Mouse (Mus musculus) neural tube, embryonic 11.5 days (tissue): ENCODE data around the gene Lbh. TPM values are rescaled to one million over a fixed set of nuclear protein-coding genes. Genes with fewer than 3 reads are reported as not detected.

Experiments
- ATAC-seq: fragments of 200-750 bp; cut with Nextera tagmentation; 2 replicates; pipeline ENCODE4 v1.8.0; 2017; ENCODE audit warnings: moderate number of reproducible peaks, mild to moderate bottlenecking, moderate TSS enrichment, moderate library complexity; ENCODE audit not compliant: insufficient read depth, low FRiP score, low TSS enrichment
- DNase-seq: peaks from one replicate; pipeline ENCODE4 v3.0.0-alpha.2; 2015; ENCODE audit warnings: low spot score
- H3K27ac ChIP-seq: fragments of 300-500 bp; sonication (generic); 2 replicates; pipeline ENCODE4 v1.5.1; 2014; ENCODE audit warnings: low read depth, mild to moderate bottlenecking, low read length
- H3K27me3 ChIP-seq: fragments of 300-500 bp; sonication (generic); 2 replicates; pipeline ENCODE4 v1.6.1; 2014; ENCODE audit warnings: mild to moderate bottlenecking, low read length, mixed read lengths; ENCODE audit not compliant: control insufficient read depth, insufficient read depth
- H3K36me3 ChIP-seq: fragments of 300-500 bp; sonication (generic); 2 replicates; pipeline ENCODE4 v1.6.1; 2014; ENCODE audit warnings: mild to moderate bottlenecking, low read length, moderate library complexity, mixed read lengths; ENCODE audit not compliant: control insufficient read depth, insufficient read depth
- H3K4me1 ChIP-seq: fragments of 300-500 bp; sonication (generic); 2 replicates; pipeline ENCODE4 v1.6.1; 2014; ENCODE audit warnings: low read length, mixed read lengths; ENCODE audit not compliant: control insufficient read depth, insufficient read depth
- H3K4me2 ChIP-seq: fragments of 300-500 bp; sonication (generic); 2 replicates; pipeline ENCODE4 v1.6.1; 2014; ENCODE audit warnings: low read depth, mild to moderate bottlenecking, moderate library complexity
- H3K4me3 ChIP-seq: fragments of 300-500 bp; sonication (generic); 2 replicates; pipeline ENCODE4 v1.5.1; 2014; ENCODE audit warnings: low read depth, low read length
- H3K9ac ChIP-seq: fragments of 300-500 bp; sonication (generic); 2 replicates; pipeline ENCODE4 v1.6.1; 2014; ENCODE audit warnings: mild to moderate bottlenecking, low read length
- H3K9me3 ChIP-seq: fragments of 300-500 bp; sonication (generic); 2 replicates; pipeline ENCODE4 v1.6.1; 2016; ENCODE audit warnings: low read length; ENCODE audit not compliant: control insufficient read depth
- WGBS: fragments of 180-500 bp; shearing (Covaris S2); extraction: QIAGEN DNeasy Blood & Tissue Kit; methylation state at CpG from one replicate; pipeline ENCODE4 v1.1.7; 2014; 5-methylcytosine and 5-hydroxymethylcytosine counted together
- polyA plus RNA-seq: library from polyadenylated mRNA; unstranded; fragments of >200 nt; fragmentation: Nextera tagmentation; extraction: Ambion mirVana; gene quantifications from 2 replicates; pipeline ENCODE4 v1.2.1, GENCODE M21; 2014

Gene Lbh
- polyA plus RNA-seq, 1 experiment from 2014 or later = 5.3 TPM

GRCm38 (mm10) chr17:72955534-72955933 lies 37.4 kb downstream of the Lbh start:
- no peaks in the 10 kb centered on the region for H3K36me3 ChIP-seq
- no peak for ATAC-seq
- no peak overlapping the region for H3K4me3 ChIP-seq
- no peak for DNase-seq
- no peak overlapping the region for H3K9ac ChIP-seq
- no peaks in the 10 kb centered on the region for H3K4me1 ChIP-seq
- H3K27ac ChIP-seq = no peak overlapping the region
- H3K9me3 ChIP-seq = no peaks in the 10 kb centered on the region
- 67% methylated on average over 2 of the region's 2 CpGs for WGBS
- H3K4me2 ChIP-seq = no peak overlapping the region
- no peaks in the 10 kb centered on the region for H3K27me3 ChIP-seq

- H3K27ac ChIP-seq = no peak overlapping the region
- ATAC-seq (no peak), DNase-seq (no peak)
- 88% methylated on average over 6 of the region's 6 CpGs for WGBS
- no peaks in the 10 kb centered on the region for H3K4me1 ChIP-seq
- H3K36me3 ChIP-seq = no peaks in the 10 kb centered on the region
- no peaks in the 10 kb centered on the region for H3K9me3 ChIP-seq
- H3K4me2 ChIP-seq = no peak overlapping the region
- H3K9ac ChIP-seq = no peak overlapping the region
- no peak overlapping the region for H3K4me3 ChIP-seq
- no peaks in the 10 kb centered on the region for H3K27me3 ChIP-seq
Measured at GRCm38 (mm10) chr17:72957016-72957415, 38.9 kb downstream of the Lbh start.

- H3K36me3 ChIP-seq = no peaks in the 10 kb centered on the region
- no peak overlapping the region for H3K4me2 ChIP-seq
- WGBS = 85% methylated on average over 5 of the region's 5 CpGs
- no peak for ATAC-seq
- no peaks in the 10 kb centered on the region for H3K4me1 ChIP-seq
- H3K27me3 ChIP-seq = no peaks in the 10 kb centered on the region
- no peaks in the 10 kb centered on the region for H3K9me3 ChIP-seq
- H3K27ac ChIP-seq = no peak overlapping the region
- no peak overlapping the region for H3K4me3 ChIP-seq
- H3K9ac ChIP-seq = no peak overlapping the region
- DNase-seq = no peak
Measured at GRCm38 (mm10) chr17:72958886-72959285, 40.8 kb downstream of the Lbh start.

GRCm38 (mm10) chr17:72959497-72960039 lies 41.5 kb downstream of the Lbh start:
- DNase-seq (no peak), ATAC-seq (no peak)
- 75% methylated on average over 5 of the region's 5 CpGs for WGBS
- Histone ChIP-seq H3K4me2 (no peak overlapping the region), H3K9me3 (no peaks in the 10 kb centered on the region), H3K27ac (no peak overlapping the region), H3K4me3 (no peak overlapping the region), H3K4me1 (no peaks in the 10 kb centered on the region), H3K27me3 (no peaks in the 10 kb centered on the region), H3K9ac (no peak overlapping the region), H3K36me3 (no peaks in the 10 kb centered on the region)

DNA sequence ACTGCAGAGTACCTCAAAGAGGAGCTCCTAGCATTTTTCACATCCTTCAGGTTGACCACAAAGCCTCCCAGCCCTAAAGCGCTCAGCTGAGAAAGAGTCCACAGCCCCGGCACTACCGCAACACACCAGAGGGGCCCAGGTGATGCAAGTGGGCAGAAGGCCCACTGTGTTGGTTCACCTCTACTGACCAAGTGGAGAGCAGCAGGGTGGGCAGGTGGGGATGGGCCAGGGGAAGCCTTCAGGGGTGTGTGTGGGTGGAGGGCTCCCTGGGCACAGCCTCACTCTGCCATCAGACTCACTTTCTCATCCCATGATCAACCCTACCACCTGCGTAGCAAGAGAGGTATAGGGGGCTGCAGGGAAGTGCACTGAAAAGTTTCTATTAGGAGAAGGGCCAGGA lies 42.1 kb downstream of the Lbh start:
- 92% methylated on average over 4 of the region's 4 CpGs for WGBS
- H3K4me3 ChIP-seq = no peak overlapping the region
- no peak for DNase-seq
- H3K9me3 ChIP-seq = no peaks in the 10 kb centered on the region
- H3K4me1 ChIP-seq = no peaks in the 10 kb centered on the region
- no peak overlapping the region for H3K4me2 ChIP-seq
- no peak overlapping the region for H3K9ac ChIP-seq
- H3K27me3 ChIP-seq = no peaks in the 10 kb centered on the region
- ATAC-seq = no peak
- H3K36me3 ChIP-seq = no peaks in the 10 kb centered on the region
- no peak overlapping the region for H3K27ac ChIP-seq

GRCm38 (mm10) chr17:72960873-72961272 lies 42.8 kb downstream of the Lbh start:
- Histone ChIP-seq H3K27me3 (no peaks in the 10 kb centered on the region), H3K4me2 (no peak overlapping the region), H3K4me3 (no peak overlapping the region), H3K27ac (no peak overlapping the region), H3K9me3 (no peaks in the 10 kb centered on the region), H3K9ac (no peak overlapping the region), H3K4me1 (no peaks in the 10 kb centered on the region), H3K36me3 (no peaks in the 10 kb centered on the region)
- 79% methylated on average over 2 of the region's 2 CpGs for WGBS
- no peak for DNase-seq
- ATAC-seq = no peak

- 88% methylated on average over 8 of the region's 8 CpGs for WGBS
- no peaks in the 10 kb centered on the region for H3K27me3 ChIP-seq
- no peak overlapping the region for H3K9ac ChIP-seq
- H3K27ac ChIP-seq = no peak overlapping the region
- H3K4me1 ChIP-seq = no peaks in the 10 kb centered on the region
- H3K4me2 ChIP-seq = no peak overlapping the region
- H3K4me3 ChIP-seq = no peak overlapping the region
- H3K9me3 ChIP-seq = no peaks in the 10 kb centered on the region
- H3K36me3 ChIP-seq = no peaks in the 10 kb centered on the region
- DNase-seq = no peak
- no peak for ATAC-seq
Measured at GRCm38 (mm10) chr17:72961953-72962630, 44.0 kb downstream of the Lbh start.

DNA sequence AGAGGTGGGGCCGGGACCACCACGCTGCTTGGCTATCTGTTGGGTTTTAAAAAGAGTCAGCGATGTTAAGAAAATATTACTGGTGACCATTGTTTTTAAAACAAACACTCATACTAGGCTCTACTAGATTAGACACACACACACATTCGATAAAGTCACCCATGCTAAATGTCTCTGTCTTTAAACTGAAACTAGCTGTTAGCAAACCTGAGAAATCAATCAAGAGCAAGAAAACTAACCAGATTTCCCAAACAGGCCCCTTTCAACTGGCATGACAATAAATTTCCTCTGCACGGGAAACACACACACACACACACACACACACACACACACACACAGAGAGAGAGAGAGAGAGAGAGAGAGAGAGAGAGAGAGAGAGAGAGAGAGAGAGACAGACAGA lies 47.6 kb downstream of the Lbh start:
- no peak for DNase-seq
- H3K36me3 ChIP-seq = no peaks in the 10 kb centered on the region
- no peak overlapping the region for H3K9ac ChIP-seq
- H3K9me3 ChIP-seq = no peaks in the 10 kb centered on the region
- H3K4me1 ChIP-seq = no peaks in the 10 kb centered on the region
- 64% methylated on average over 5 of the region's 5 CpGs for WGBS
- no peak overlapping the region for H3K4me3 ChIP-seq
- no peak for ATAC-seq
- no peak overlapping the region for H3K4me2 ChIP-seq
- H3K27ac ChIP-seq = no peak overlapping the region
- H3K27me3 ChIP-seq = no peaks in the 10 kb centered on the region

DNA sequence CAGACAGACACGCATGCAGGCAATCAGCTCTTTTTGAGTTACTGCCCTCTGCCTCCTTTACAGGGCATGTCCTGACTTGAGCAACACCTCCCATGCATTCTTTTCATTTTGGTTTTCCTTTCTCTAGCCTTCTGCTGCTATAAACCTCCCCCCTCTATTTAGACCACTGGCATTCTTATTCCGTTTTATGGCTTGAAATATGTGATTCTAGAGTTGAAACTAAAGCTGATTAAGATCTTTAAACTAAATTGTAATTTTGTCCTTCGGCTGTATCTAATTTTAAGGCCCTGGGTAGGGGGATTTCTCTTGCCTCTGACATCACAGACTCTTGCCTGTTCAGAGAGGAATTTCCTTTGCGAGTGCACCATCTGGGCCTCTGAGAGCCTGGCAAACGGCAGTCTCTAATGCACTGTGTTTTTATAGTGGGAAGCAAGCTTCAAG lies 48.0 kb downstream of the Lbh start:
- Histone ChIP-seq H3K27ac (no peak overlapping the region), H3K27me3 (no peaks in the 10 kb centered on the region), H3K4me3 (no peak overlapping the region), H3K4me2 (no peak overlapping the region), H3K9me3 (no peaks in the 10 kb centered on the region), H3K36me3 (no peaks in the 10 kb centered on the region), H3K9ac (no peak overlapping the region), H3K4me1 (no peaks in the 10 kb centered on the region)
- no peak for ATAC-seq
- no peak for DNase-seq
- 37% methylated on average over 5 of the region's 5 CpGs for WGBS
